Mouse (Mus musculus): Measurements from ENCODE around the gene Lpgat1.
A peak's percentile ranks its signal among the peaks of the same experiment; 100 is the strongest.

Lpgat1 gene

GRCm38 (mm10) chr1:191717601-191718498 lies at the start of gene Lpgat1:
Gene Lpgat1, plus strand, starts transcription at chr1:191717834.
- DNase-seq (ENCODE audit: low spot score), result peak; percentile 81

GRCm38 (mm10) chr1:191668030-191668429 lies 49.6 kb upstream of the Lpgat1 start:
- no peak for DNase-seq (ENCODE audit: low spot score)

- no peak for DNase-seq (ENCODE audit: low spot score)
Measured at GRCm38 (mm10) chr1:191674071-191674470, 43.6 kb upstream of the Lpgat1 start.

- no peak for DNase-seq (ENCODE audit: low spot score)
Measured at GRCm38 (mm10) chr1:191681633-191682032, 36.0 kb upstream of the Lpgat1 start.

- DNase-seq (ENCODE audit: low spot score), result no peak
Measured at GRCm38 (mm10) chr1:191687531-191687930, 30.1 kb upstream of the Lpgat1 start.

- DNase-seq (ENCODE audit: low spot score), result no peak
Measured at GRCm38 (mm10) chr1:191693231-191693630, 24.4 kb upstream of the Lpgat1 start.

- no peak for DNase-seq (ENCODE audit: low spot score)
Measured at GRCm38 (mm10) chr1:191698253-191698795, 19.3 kb upstream of the Lpgat1 start.

- no peak for DNase-seq (ENCODE audit: low spot score)
Measured at GRCm38 (mm10) chr1:191704535-191704934, 13.1 kb upstream of the Lpgat1 start.

- DNase-seq (ENCODE audit: low spot score), result no peak
Measured at GRCm38 (mm10) chr1:191706541-191707078, 11.0 kb upstream of the Lpgat1 start.

- DNase-seq (ENCODE audit: low spot score), result no peak
Measured at GRCm38 (mm10) chr1:191709811-191710210, 7.8 kb upstream of the Lpgat1 start.

GRCm38 (mm10) chr1:191712224-191712838 lies 5.3 kb upstream of the Lpgat1 start:
- no peak for DNase-seq (ENCODE audit: low spot score)

- no peak for DNase-seq (ENCODE audit: low spot score)
Measured at GRCm38 (mm10) chr1:191713813-191714212, 3.8 kb upstream of the Lpgat1 start.

GRCm38 (mm10) chr1:191715150-191715549 lies 2.5 kb upstream of the Lpgat1 start:
- no peak for DNase-seq (ENCODE audit: low spot score)

- DNase-seq (ENCODE audit: low spot score), result no peak
Measured at GRCm38 (mm10) chr1:191717141-191717540, 493 bp upstream of the Lpgat1 start.

- peak; percentile 51 for DNase-seq (ENCODE audit: low spot score)
Measured at GRCm38 (mm10) chr1:191718522-191719281, 1.1 kb downstream of the Lpgat1 start.

- no peak for DNase-seq (ENCODE audit: low spot score)
Measured at GRCm38 (mm10) chr1:191719326-191719725, 1.7 kb downstream of the Lpgat1 start.

GRCm38 (mm10) chr1:191720419-191720818 lies 2.8 kb downstream of the Lpgat1 start:
- DNase-seq (ENCODE audit: low spot score), result no peak

- no peak for DNase-seq (ENCODE audit: low spot score)
Measured at GRCm38 (mm10) chr1:191722706-191723105, 5.1 kb downstream of the Lpgat1 start.

- DNase-seq (ENCODE audit: low spot score), result no peak
Measured at GRCm38 (mm10) chr1:191723675-191724074, 6.0 kb downstream of the Lpgat1 start.

- no peak for DNase-seq (ENCODE audit: low spot score)
Measured at GRCm38 (mm10) chr1:191724385-191725061, 6.9 kb downstream of the Lpgat1 start.

GRCm38 (mm10) chr1:191732623-191733022 lies 15.0 kb downstream of the Lpgat1 start:
- DNase-seq (ENCODE audit: low spot score), result no peak

Measured in ovary, adult 18-20 months (tissue).